Mouse (Mus musculus) liver, postnatal 0 days (tissue): ENCODE data around the gene Pde4b.

ENCODE experiments used
- CTCF ChIP-seq: sonication (generic); IDR thresholded peaks from 2 replicates; pipeline ENCODE4 v1.5.1; 2016; ENCODE audit warnings: antibody characterized with exemption, low read depth
- EP300 ChIP-seq: IDR thresholded peaks from 2 replicates; pipeline ENCODE4 v1.6.1; 2016; ENCODE audit warnings: antibody characterized with exemption, low read depth, mild to moderate bottlenecking

- no peak for TF ChIP-seq CTCF
- no peak for TF ChIP-seq EP300
These were observed 259.7 kb downstream of the Pde4b start for GRCm38 (mm10) chr4:102346911-102347492.
